Comparison of ENCODE assay signal across 9 mouse cellular contexts in genomic region chr16:26104274-26104673, GRCm38 (mm10). TPM values are rescaled to one million over a fixed set of nuclear protein-coding genes. Genes with fewer than 3 reads are reported as not detected.
A peak's percentile ranks its signal among the peaks of the same experiment; 100 is the strongest.
DNase-seq lines count a peak whose midpoint lies in the region; ATAC-seq lines count a peak whose summit lies in the region.
"Had no signal": no experiment of that assay in that cellular context is flagged by ENCODE, and none has a peak within 500 bp of the region (broad histone marks: within the 10 kb centered on the region; RNA-seq: fewer than 3 reads in every experiment).

No protein-coding gene starts in this region.

- no peaks in the 10 kb centered on the region for H3K36me3 ChIP-seq in liver, embryonic 11.5 days (ENCODE audit: control insufficient read depth, insufficient read depth, low read length)
- H3K36me3 ChIP-seq in limb, embryonic 11.5 days (ENCODE audit: control insufficient read depth, insufficient read depth, low read length), result no peaks in the 10 kb centered on the region
- H3K36me3 ChIP-seq in neural tube, embryonic 15.5 days, result no peaks in the 10 kb centered on the region

- peak; percentile 26 for DNase-seq in embryo, embryonic 10.5 days (ENCODE audit: low spot score)
- no peak for DNase-seq in embryo, embryonic 9.5 days (ENCODE audit: extremely low spot score)
- no peak for DNase-seq in liver, embryonic 11.5 days (ENCODE audit: low spot score)
- DNase-seq in liver, result no peak
- no peak for DNase-seq in limb, embryonic 11.5 days (ENCODE audit: low spot score)
- DNase-seq in urinary bladder, adult 2 months (ENCODE audit: low spot score), result no peak
- no peak for DNase-seq in gastrocnemius, adult 8-10 months (ENCODE audit: low spot score in 2 of 2)

- H3K27ac ChIP-seq in liver, embryonic 11.5 days (ENCODE audit: low read depth, low read length), result no peak overlapping the region
- H3K27ac ChIP-seq in limb, embryonic 11.5 days (replicated peaks; ENCODE audit: low read depth, low read length), result no peak overlapping the region
- no peak overlapping the region for H3K27ac ChIP-seq in neural tube, embryonic 15.5 days (replicated peaks)

- peak overlapping the region; percentile 85 for H3K4me2 ChIP-seq in liver, embryonic 11.5 days
- H3K4me2 ChIP-seq in limb, embryonic 11.5 days (ENCODE audit: low read depth, severe bottlenecking), result peak overlapping the region; percentile 67
- H3K4me2 ChIP-seq in neural tube, embryonic 15.5 days, result peak overlapping the region; percentile 90

- no peak overlapping the region for H3K9ac ChIP-seq in liver, embryonic 11.5 days (ENCODE audit: low read depth, low read length)
- H3K9ac ChIP-seq in limb, embryonic 11.5 days (ENCODE audit: low read length), result no peak overlapping the region
- no peak overlapping the region; the same call in 1 of the 2 replicates for H3K9ac ChIP-seq in neural tube, embryonic 15.5 days (replicated peaks)

- ATAC-seq in liver, embryonic 11.5 days (replicated peaks; ENCODE audit: low FRiP score), result no peak
- ATAC-seq in limb, embryonic 11.5 days (ENCODE audit: insufficient number of reproducible peaks, low FRiP score, low TSS enrichment, low read depth), result no peak
- no peak for ATAC-seq in neural tube, embryonic 15.5 days (ENCODE audit: low FRiP score)
- ATAC-seq: inflammation-experienced regulatory T-cells, adult 6 months had no signal

- H3K27me3 ChIP-seq in liver, embryonic 11.5 days (replicated peaks; ENCODE audit: control insufficient read depth, insufficient read depth, low read length), result peaks cover 23% of the 10 kb centered on the region
- no peaks in the 10 kb centered on the region for H3K27me3 ChIP-seq in limb, embryonic 11.5 days (ENCODE audit: control insufficient read depth, insufficient read depth, low read length)
- H3K27me3 ChIP-seq in neural tube, embryonic 15.5 days (replicated peaks), result peaks cover 14% of the 10 kb centered on the region

- no peaks in the 10 kb centered on the region for H3K4me1 ChIP-seq in liver, embryonic 11.5 days (replicated peaks; ENCODE audit: control insufficient read depth, insufficient read depth, low read length)
- no peaks in the 10 kb centered on the region for H3K4me1 ChIP-seq in limb, embryonic 11.5 days (ENCODE audit: control insufficient read depth, insufficient read depth, low read length)
- peaks cover 32% of the 10 kb centered on the region for H3K4me1 ChIP-seq in neural tube, embryonic 15.5 days

- peak overlapping the region; percentile 62; the same call in 1 of the 2 replicates for H3K4me3 ChIP-seq in liver, embryonic 11.5 days (ENCODE audit: low read depth, low read length)
- H3K4me3 ChIP-seq in limb, embryonic 11.5 days (ENCODE audit: low read depth, low read length), result peak overlapping the region; percentile 57; the same call in 1 of the 2 replicates
- peak overlapping the region; percentile 78 for H3K4me3 ChIP-seq in neural tube, embryonic 15.5 days (replicated peaks)

- no peaks in the 10 kb centered on the region for H3K9me3 ChIP-seq in liver, embryonic 11.5 days (ENCODE audit: control insufficient read depth, low read length)
- no peaks in the 10 kb centered on the region for H3K9me3 ChIP-seq in limb, embryonic 11.5 days (ENCODE audit: control insufficient read depth, low read length)
- no peaks in the 10 kb centered on the region for H3K9me3 ChIP-seq in neural tube, embryonic 15.5 days (replicated peaks)

- WGBS in liver, embryonic 11.5 days, result 44% methylated on average over 4 of the region's 4 CpGs
- 40% methylated on average over 4 of the region's 4 CpGs for WGBS in limb, embryonic 11.5 days
- 64% methylated on average over 4 of the region's 4 CpGs for WGBS in neural tube, embryonic 15.5 days

RNA-seq across cellular contexts. Expression of gene P3h2, which starts 1.3 kb away (rescaled TPM):
- 2.8 and 2.9 TPM in 2 replicates for polyA plus RNA-seq in liver, embryonic 11.5 days (2014; fragmentation: Nextera tagmentation; extraction: Ambion mirVana)
- 5.2 and 5.3 TPM in 2 replicates for polyA plus RNA-seq in limb, embryonic 11.5 days (2014; fragmentation: Nextera tagmentation; extraction: Ambion mirVana)
- 1.4 and 1.9 TPM in 2 replicates for polyA plus RNA-seq in neural tube, embryonic 15.5 days (2015; fragmentation: Nextera tagmentation; extraction: Ambion mirVana)
- polyA plus RNA-seq in urinary bladder, adult 2 months (2012; rRNA removed), result 4.0 and 8.5 TPM in 2 replicates
- total RNA-seq in gastrocnemius, adult 8-10 months (2022), result 1 to 10 TPM; 4.1 to 5.0 (median 4.5) TPM
